Mouse (Mus musculus) kidney, adult 2 months (tissue): ENCODE results near the gene Arl2.

Experiments used
- CTCF ChIP-seq: fragments of 200-500 bp; conservative IDR thresholded peaks from 2 replicates; pipeline ENCODE4 v1.5.1; 2011; ENCODE audit warnings: low read depth, mild to moderate bottlenecking, control low read depth, low read length, moderate library complexity, mixed read lengths; ENCODE audit not compliant: insufficient read depth, insufficient read length
- POLR2A ChIP-seq: fragments of 200-500 bp; IDR thresholded peaks from one replicate; pipeline ENCODE4 v1.6.1; 2011; ENCODE audit warnings: low read depth, low read length, control low read depth

DNA sequence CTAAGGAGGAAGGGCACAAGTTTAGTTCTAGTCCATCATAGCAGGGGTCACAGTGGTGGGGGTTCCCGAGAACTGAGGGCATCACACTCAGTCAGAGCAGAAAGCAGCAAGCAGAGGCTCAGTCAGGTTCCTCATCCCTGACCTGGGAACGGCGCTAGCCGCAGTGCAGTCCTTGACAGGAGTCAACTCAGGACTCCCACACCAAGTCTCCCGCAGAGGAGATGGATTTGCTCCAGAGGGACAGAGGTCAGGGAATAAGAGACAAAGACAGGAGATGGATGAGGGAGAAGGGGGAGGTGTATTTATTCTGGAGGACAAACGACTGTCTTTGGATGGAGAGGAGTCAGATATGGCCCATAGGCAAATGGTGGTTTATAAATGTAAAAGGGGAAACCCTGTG lies 28.2 kb downstream of the Arl2 start:
- TF ChIP-seq CTCF (no peak), POLR2A (no peak)
